Mouse (Mus musculus) hindlimb bud, embryonic 11.5 days (tissue): ENCODE data around the gene Tbc1d1.
A peak's percentile ranks its signal among the peaks of the same experiment; 100 is the strongest.

Experiments used
- DNase-seq: peaks from one replicate; pipeline ENCODE4 v3.0.0-alpha.2; 2012; ENCODE audit warnings: low read depth, low spot score; ENCODE audit errors: extremely low spot score

Gene Tbc1d1

DNA sequence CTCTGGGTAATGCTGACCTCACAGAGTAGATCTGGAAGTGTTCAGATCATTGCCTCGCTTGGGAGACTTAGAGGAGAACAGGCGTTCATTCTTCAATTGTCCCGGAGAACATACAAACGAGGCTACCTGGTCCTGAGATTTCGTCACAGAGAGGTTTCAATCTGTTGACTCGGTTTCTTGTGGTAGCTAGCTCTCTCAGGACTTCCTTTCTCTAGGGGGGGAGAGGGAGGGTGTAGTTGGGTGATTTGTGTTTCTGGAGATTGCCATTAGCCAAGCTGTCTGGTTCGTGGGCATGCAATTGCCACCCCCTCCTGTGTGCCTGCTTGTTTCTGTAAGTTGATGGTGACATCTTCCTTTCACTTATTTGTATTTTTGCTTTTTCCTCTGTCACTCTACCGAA lies 221.6 kb downstream of the Tbc1d1 start:
- DNase-seq = no peak

DNA sequence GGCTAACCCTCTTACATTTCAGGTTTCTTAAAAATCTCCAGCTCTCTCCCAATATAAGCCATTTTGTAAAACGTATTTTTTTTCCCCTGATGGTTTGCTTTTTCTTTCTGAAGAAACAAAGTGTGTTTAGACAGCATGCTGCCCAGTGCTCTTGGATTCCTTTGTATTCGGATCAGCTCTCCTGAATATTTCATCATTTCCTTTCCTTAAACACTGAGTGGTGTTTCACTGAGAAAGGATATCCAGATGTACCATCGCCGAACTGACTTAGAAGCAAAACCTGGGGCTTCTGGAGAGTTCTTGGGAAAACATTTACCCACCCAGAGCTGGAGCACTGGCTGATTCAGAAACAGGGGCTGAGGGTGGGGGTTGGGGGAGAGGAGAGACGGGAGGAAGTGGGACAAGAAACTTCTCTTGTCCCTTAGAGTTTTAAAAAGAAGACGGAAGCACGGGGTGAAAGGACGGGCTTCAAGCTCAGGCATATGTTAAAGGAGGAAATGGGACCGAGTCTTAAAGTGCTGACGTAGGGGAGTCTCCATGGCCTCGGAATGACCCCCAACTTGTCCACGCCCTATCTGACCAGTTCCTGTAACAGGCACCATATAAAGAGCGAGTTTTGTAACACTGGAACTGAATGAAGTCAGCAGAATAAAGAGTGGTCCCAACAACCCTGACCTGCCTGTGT lies 222.6 kb downstream of the Tbc1d1 start:
- no peak for DNase-seq

- DNase-seq = no peak
Observed at GRCm38 (mm10) chr5:64379829-64380228, 223.7 kb downstream of the Tbc1d1 start.

DNA sequence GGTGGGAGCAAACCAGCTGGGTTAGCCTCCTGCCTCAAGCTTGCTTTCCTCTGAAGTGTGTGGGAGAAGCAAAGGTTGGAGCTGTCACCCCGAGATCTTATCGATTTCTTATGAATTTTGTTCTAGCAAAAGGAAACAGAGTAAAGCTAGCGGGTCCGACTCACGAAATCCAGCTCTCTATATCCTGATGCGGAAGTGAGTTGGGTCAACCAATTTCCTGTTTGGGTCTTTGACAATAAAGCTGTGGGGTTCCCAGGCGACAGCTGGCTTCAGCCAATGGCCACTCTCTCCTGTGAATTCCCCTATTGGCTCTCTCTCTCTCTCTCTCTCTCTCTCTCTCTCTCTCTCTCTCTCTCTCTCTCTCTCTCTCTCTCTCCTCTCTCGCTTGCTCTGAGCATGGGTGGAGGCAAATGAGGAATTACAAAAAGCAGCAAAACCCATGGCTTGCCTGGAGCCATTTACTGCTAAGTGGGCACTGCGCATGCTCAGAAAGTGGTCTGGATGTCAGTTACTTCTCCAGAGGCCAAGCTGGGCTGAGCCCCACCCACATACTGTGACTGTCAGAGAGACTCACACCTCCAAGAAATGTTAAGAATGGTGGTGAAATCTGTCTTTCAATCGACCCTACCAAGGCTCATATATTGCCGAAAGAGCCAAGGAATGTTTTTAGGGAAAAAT lies 224.7 kb downstream of the Tbc1d1 start:
- DNase-seq = no peak

GRCm38 (mm10) chr5:64381538-64381937 lies 225.4 kb downstream of the Tbc1d1 start:
- DNase-seq = no peak

DNA sequence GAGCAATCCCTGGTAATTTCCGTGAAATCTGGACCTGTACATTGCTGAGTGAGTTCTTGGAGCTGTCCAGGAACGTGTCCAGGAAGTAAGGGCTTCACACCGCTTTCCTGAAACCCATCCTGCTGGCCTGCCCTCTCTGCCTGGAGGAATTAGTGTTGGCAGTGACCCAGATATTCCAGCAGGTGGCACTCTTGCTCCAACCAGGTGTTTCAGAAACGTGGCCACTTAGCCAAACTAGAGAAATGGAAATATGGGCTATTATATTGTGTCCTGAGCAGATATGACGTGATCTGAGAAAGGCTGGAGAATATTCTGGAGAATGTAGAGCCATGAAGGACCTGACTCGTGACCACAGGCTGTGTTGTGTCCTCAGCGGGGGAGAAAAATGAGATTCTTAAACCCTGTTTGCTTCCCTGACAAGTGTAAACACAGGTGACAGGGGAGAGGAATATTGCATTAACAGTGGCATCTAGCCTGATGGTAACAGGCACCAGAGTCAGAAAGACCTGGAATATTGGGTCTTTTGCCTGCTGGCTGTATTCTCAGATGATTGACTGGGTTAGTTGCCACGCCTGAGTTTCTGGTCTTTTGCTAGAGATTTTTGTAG lies 226.4 kb downstream of the Tbc1d1 start:
- DNase-seq = peak; percentile 81

DNA sequence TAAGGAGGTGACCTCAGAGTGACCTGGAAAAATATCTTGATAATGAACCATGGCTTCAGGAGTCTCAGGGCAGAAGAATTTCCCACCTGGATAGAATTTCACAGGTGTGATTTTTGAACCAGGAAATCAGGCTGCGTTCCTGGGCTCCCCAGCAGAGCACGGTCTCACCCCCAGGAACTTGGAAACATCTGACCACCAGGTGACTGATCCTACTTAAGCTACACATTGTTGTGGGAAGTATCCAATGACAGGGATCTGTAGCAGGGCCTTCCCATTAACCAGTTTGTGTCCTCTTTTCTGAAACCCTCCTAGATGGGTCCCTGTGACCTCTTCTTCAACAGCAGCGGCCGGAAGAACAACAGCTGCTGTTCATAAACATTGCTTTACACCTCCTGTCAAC lies 227.1 kb downstream of the Tbc1d1 start:
- no peak for DNase-seq

DNA sequence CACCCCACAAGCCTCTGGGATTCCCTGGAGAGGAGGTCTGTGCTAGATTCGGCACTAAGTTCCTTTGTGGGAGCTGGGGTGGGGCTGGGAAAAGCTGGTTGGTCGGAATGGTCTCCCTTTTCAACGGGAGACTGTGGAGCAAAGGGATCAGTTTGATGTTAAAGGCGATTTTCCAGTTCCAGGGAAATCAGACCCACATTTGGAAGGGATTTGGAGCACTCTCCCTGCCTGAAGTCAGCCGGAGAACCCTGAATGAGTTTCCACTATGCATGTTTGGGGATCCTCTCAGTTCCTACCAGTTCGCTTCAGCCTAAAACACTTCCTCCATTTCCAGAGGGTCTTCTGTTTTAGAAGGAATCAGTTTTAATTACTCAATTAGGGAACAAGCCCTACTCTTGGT lies 228.4 kb downstream of the Tbc1d1 start:
- DNase-seq = no peak

- DNase-seq = no peak
Observed at GRCm38 (mm10) chr5:64386996-64387395, 230.9 kb downstream of the Tbc1d1 start.

GRCm38 (mm10) chr5:64389202-64389929 lies 233.3 kb downstream of the Tbc1d1 start:
- DNase-seq = no peak

GRCm38 (mm10) chr5:64391346-64391745 lies 235.2 kb downstream of the Tbc1d1 start:
- no peak for DNase-seq

GRCm38 (mm10) chr5:64392426-64393020 lies 236.4 kb downstream of the Tbc1d1 start:
- no peak for DNase-seq

- DNase-seq = no peak
Observed at GRCm38 (mm10) chr5:64393530-64393929, 237.4 kb downstream of the Tbc1d1 start.

DNA sequence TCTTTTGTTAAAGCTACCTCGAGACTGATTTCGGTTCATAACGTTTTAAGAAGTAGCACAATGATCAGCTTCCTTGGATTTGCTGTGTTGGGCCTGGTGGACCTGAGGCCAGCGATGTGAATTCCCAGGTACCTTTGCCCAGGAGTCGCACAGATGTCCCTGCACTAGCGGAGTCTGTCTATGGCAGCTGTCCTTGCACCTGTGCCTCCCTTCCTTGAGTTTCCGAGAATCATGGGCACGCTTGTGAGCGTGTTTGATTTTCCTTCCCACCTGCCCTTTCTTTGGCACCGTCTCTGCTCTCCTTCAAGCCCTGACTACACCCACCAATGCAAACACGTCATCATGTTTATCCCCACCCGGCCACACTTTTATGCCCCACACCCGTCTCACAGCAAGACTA lies 242.1 kb downstream of the Tbc1d1 start:
- DNase-seq = no peak

DNA sequence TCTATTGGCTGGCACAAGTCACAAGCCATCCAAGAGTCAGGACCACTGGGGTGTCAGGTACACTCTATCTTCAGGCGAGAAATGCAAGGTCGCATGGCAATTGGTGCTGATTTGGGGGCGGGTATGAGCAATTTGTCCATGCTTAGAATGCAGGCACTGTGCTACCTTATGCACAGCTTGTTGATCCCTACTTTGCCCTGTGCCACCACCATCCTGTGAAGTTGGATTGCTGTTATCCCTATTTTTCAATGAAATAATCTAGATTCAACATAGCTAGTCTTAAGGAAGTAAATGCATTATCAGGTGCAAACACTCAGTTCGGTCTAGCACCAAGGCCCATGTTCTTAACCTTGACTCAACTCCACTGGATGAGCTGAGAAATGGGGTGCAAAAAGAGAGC lies 244.6 kb downstream of the Tbc1d1 start:
- no peak for DNase-seq
